Mouse (Mus musculus): ENCODE data around the gene Etv6. TPM values are rescaled to one million over a fixed set of nuclear protein-coding genes. Genes with fewer than 3 reads are reported as not detected.

Etv6 gene
- total and polyA plus RNA-seq, 3 experiments: 12.6 to 25.9 TPM; not detected in 1

- no peak overlapping the region for H3K9ac ChIP-seq (ENCODE audit: control insufficient read depth, low read depth, low read length, poor library complexity, severe bottlenecking)
- H3K27me3 ChIP-seq (ENCODE audit: control insufficient read depth in 1 of 2, insufficient read depth in 2 of 2, low read length in 2 of 2): no peaks in the 10 kb centered on the region
- H3K79me2 ChIP-seq (ENCODE audit: control insufficient read depth, insufficient read depth, low read length, poor library complexity): peaks cover 3% of the 10 kb centered on the region; the same call in 1 of the 2 replicates
- peaks cover 0 to 5% of the 10 kb centered on the region in 2 experiments; a peak in 2 of 4 replicates for H3K4me1 ChIP-seq (ENCODE audit: control insufficient read depth in 1 of 2, insufficient read depth in 2 of 2, low read length in 2 of 2)
- peaks cover 0 to 9% of the 10 kb centered on the region in 2 experiments; a peak in 3 of 4 replicates for H3K36me3 ChIP-seq (ENCODE audit: control insufficient read depth in 1 of 2, insufficient read depth in 2 of 2, low read length in 2 of 2)
- DNase-seq (ENCODE audit: low read depth, low spot score): no peak
- H3K9me3 ChIP-seq (replicated peaks; ENCODE audit: insufficient read depth, low read length): no peaks in the 10 kb centered on the region
- no peak overlapping the region for H3K27ac ChIP-seq (ENCODE audit: control insufficient read depth, low read depth, low read length)
- TF ChIP-seq POLR2AphosphoS2 (IDR thresholded peaks at IDR 0.05; ENCODE audit: low read length): no peak
- no peak for TF ChIP-seq TCF12 (IDR thresholded peaks at IDR 0.05; ENCODE audit: low read depth, low read length)
- no peak for TF ChIP-seq E2F4 (IDR thresholded peaks at IDR 0.05; ENCODE audit: borderline replicate concordance, low read depth, low read length)
- TF ChIP-seq ELF1 (IDR thresholded peaks at IDR 0.05; ENCODE audit: low read depth, low read length): no peak
- no peak for TF ChIP-seq JUND (IDR thresholded peaks at IDR 0.05; ENCODE audit: low read depth, low read length)
- no peak for TF ChIP-seq SMC3 (IDR thresholded peaks at IDR 0.05; ENCODE audit: low read depth, low read length)
- TF ChIP-seq UBTF (IDR thresholded peaks at IDR 0.05; ENCODE audit: borderline replicate concordance, insufficient read depth, low read depth, low read length): no peak
- no peak overlapping the region for H3K4me3 ChIP-seq (ENCODE audit: control insufficient read depth in 1 of 2, insufficient read depth in 1 of 2, low read depth in 2 of 2, low read length in 2 of 2)
Observed at GRCm38 (mm10) chr6:134142700-134143099, 107.2 kb downstream of the Etv6 start.

- H3K4me1 ChIP-seq (ENCODE audit: control insufficient read depth in 1 of 2, insufficient read depth in 2 of 2, low read length in 2 of 2): peaks cover 0 to 5% of the 10 kb centered on the region in 2 experiments; a peak in 2 of 4 replicates
- H3K36me3 ChIP-seq (ENCODE audit: control insufficient read depth in 1 of 2, insufficient read depth in 2 of 2, low read length in 2 of 2): peaks cover 0 to 9% of the 10 kb centered on the region in 2 experiments; a peak in 3 of 4 replicates
- DNase-seq (ENCODE audit: low read depth, low spot score): no peak
Observed at GRCm38 (mm10) chr6:134143649-134144097, 108.2 kb downstream of the Etv6 start.

GRCm38 (mm10) chr6:134144231-134145130, 109.0 kb downstream of the Etv6 start:
- H3K9me3 ChIP-seq (replicated peaks; ENCODE audit: insufficient read depth, low read length): no peaks in the 10 kb centered on the region
- H3K36me3 ChIP-seq (ENCODE audit: control insufficient read depth in 1 of 2, insufficient read depth in 2 of 2, low read length in 2 of 2): peaks cover 0 to 9% of the 10 kb centered on the region in 2 experiments; a peak in 3 of 4 replicates
- H3K4me1 ChIP-seq (ENCODE audit: control insufficient read depth in 1 of 2, insufficient read depth in 2 of 2, low read length in 2 of 2): peaks cover 0 to 5% of the 10 kb centered on the region in 2 experiments; a peak in 2 of 4 replicates
- no peaks in the 10 kb centered on the region for H3K27me3 ChIP-seq (ENCODE audit: control insufficient read depth in 1 of 2, insufficient read depth in 2 of 2, low read length in 2 of 2)
- no peak overlapping the region for H3K4me3 ChIP-seq (ENCODE audit: control insufficient read depth in 1 of 2, insufficient read depth in 1 of 2, low read depth in 2 of 2, low read length in 2 of 2)
- no peak overlapping the region for H3K27ac ChIP-seq (ENCODE audit: control insufficient read depth, low read depth, low read length)
- H3K79me2 ChIP-seq (ENCODE audit: control insufficient read depth, insufficient read depth, low read length, poor library complexity): peaks cover 3% of the 10 kb centered on the region; the same call in 1 of the 2 replicates
- DNase-seq (ENCODE audit: low read depth, low spot score): no peak
- no peak overlapping the region for H3K9ac ChIP-seq (ENCODE audit: control insufficient read depth, low read depth, low read length, poor library complexity, severe bottlenecking)
- no peak for TF ChIP-seq CHD2 (IDR thresholded peaks at IDR 0.05; ENCODE audit: low read length)
- no peak for TF ChIP-seq HCFC1 (IDR thresholded peaks at IDR 0.05; ENCODE audit: low read depth, low read length)
- TF ChIP-seq MEF2A (IDR thresholded peaks at IDR 0.05; ENCODE audit: extremely low read depth, insufficient replicate concordance, low read depth, low read length, poor library complexity, severe bottlenecking): no peak
- no peak for TF ChIP-seq TBP (IDR thresholded peaks at IDR 0.05; ENCODE audit: low read depth, low read length)
- TF ChIP-seq RAD21 (IDR thresholded peaks at IDR 0.05; ENCODE audit: low read depth, low read length): no peak
- no peak for TF ChIP-seq CTCF (IDR thresholded peaks at IDR 0.05 in 2 of 3, conservative IDR thresholded peaks at IDR 0.05 in 1 of 3; ENCODE audit: control insufficient read depth in 1 of 3, insufficient read depth in 1 of 3, low read depth in 2 of 3, low read length in 3 of 3, poor library complexity in 1 of 3, severe bottlenecking in 1 of 3)
- no peak for TF ChIP-seq CHD1 (IDR thresholded peaks at IDR 0.05; ENCODE audit: low read depth, low read length)
- no peak for TF ChIP-seq GABPA (IDR thresholded peaks at IDR 0.05; ENCODE audit: low read depth, low read length)
- no peak for TF ChIP-seq RCOR1 (IDR thresholded peaks at IDR 0.05; ENCODE audit: low read depth, low read length)
- no peak for TF ChIP-seq USF2 (IDR thresholded peaks at IDR 0.05; ENCODE audit: borderline replicate concordance in 1 of 2, insufficient read depth in 1 of 2, low read depth in 1 of 2, low read length in 2 of 2)
- no peak for TF ChIP-seq TCF12 (IDR thresholded peaks at IDR 0.05; ENCODE audit: low read depth, low read length)
- TF ChIP-seq POLR2AphosphoS5 (IDR thresholded peaks at IDR 0.05; ENCODE audit: borderline replicate concordance, low read depth, low read length): no peak
- TF ChIP-seq ZKSCAN1 (IDR thresholded peaks at IDR 0.05; ENCODE audit: low read depth, low read length): no peak

More at GRCm38 (mm10) chr6:134143649-134144097, 108.2 kb downstream of the Etv6 start:
- no peak for TF ChIP-seq CHD2 (IDR thresholded peaks at IDR 0.05; ENCODE audit: low read length)
- TF ChIP-seq ZMIZ1 (IDR thresholded peaks at IDR 0.05; ENCODE audit: low read depth, low read length): no peak
- no peak for TF ChIP-seq TBP (IDR thresholded peaks at IDR 0.05; ENCODE audit: low read depth, low read length)
- no peak for TF ChIP-seq EP300 (IDR thresholded peaks at IDR 0.05; ENCODE audit: low read depth in 1 of 2, low read length in 2 of 2)
- TF ChIP-seq RCOR1 (IDR thresholded peaks at IDR 0.05; ENCODE audit: low read depth, low read length): no peak
- no peak for TF ChIP-seq MAX (IDR thresholded peaks at IDR 0.05; ENCODE audit: low read length)
- TF ChIP-seq RAD21 (IDR thresholded peaks at IDR 0.05; ENCODE audit: low read depth, low read length): no peak
- TF ChIP-seq TAL1 (IDR thresholded peaks at IDR 0.05; ENCODE audit: low read length): no peak
- no peak for TF ChIP-seq POLR2A (IDR thresholded peaks at IDR 0.05; ENCODE audit: control insufficient read depth in 1 of 2, insufficient read depth in 1 of 2, low read depth in 1 of 2, low read length in 2 of 2, poor library complexity in 1 of 2)
- no peak for TF ChIP-seq NELFE (IDR thresholded peaks at IDR 0.05; ENCODE audit: low read depth, low read length)
- no peak for TF ChIP-seq USF1 (IDR thresholded peaks at IDR 0.05; ENCODE audit: low read depth, low read length)
- Histone ChIP-seq H3K79me2 (ENCODE audit: control insufficient read depth, insufficient read depth, low read length, poor library complexity) (peaks cover 3% of the 10 kb centered on the region; the same call in 1 of the 2 replicates), H3K9ac (ENCODE audit: control insufficient read depth, low read depth, low read length, poor library complexity, severe bottlenecking) (no peak overlapping the region), H3K9me3 (replicated peaks; ENCODE audit: insufficient read depth, low read length) (no peaks in the 10 kb centered on the region), H3K27me3 (ENCODE audit: control insufficient read depth in 1 of 2, insufficient read depth in 2 of 2, low read length in 2 of 2) (no peaks in the 10 kb centered on the region), H3K27ac (ENCODE audit: control insufficient read depth, low read depth, low read length) (no peak overlapping the region), H3K4me3 (ENCODE audit: control insufficient read depth in 1 of 2, insufficient read depth in 1 of 2, low read depth in 2 of 2, low read length in 2 of 2) (no peak overlapping the region)
